Mouse (Mus musculus) embryonic facial prominence, embryonic 14.5 days (tissue): Measurements from ENCODE around the gene Herc6. TPM values are rescaled to one million over a fixed set of nuclear protein-coding genes. Genes with fewer than 3 reads are reported as not detected.

Experiments used
- ATAC-seq: fragments of 200-750 bp; cut with Nextera tagmentation; 2 replicates; pipeline ENCODE4 v1.8.0; 2017; ENCODE audit warnings: low read depth, moderate number of reproducible peaks, moderate TSS enrichment
- DNase-seq: peaks from one replicate; pipeline ENCODE4 v3.0.0-alpha.2; 2015; ENCODE audit warnings: low spot score
- H3K27ac ChIP-seq: fragments of 300-500 bp; sonication (generic); replicated peaks from 2 replicates; pipeline ENCODE4 v1.5.1; 2014; ENCODE audit warnings: low read depth, mild to moderate bottlenecking, low read length, moderate library complexity
- H3K27me3 ChIP-seq: fragments of 300-500 bp; sonication (generic); replicated peaks from 2 replicates; pipeline ENCODE4 v1.6.1; 2014; ENCODE audit warnings: low read length; ENCODE audit not compliant: control insufficient read depth, insufficient read depth
- H3K36me3 ChIP-seq: fragments of 300-500 bp; sonication (generic); 2 replicates; pipeline ENCODE4 v1.6.1; 2014; ENCODE audit warnings: low read length, mixed read lengths; ENCODE audit not compliant: control insufficient read depth, insufficient read depth
- H3K4me1 ChIP-seq: fragments of 300-500 bp; sonication (generic); 2 replicates; pipeline ENCODE4 v1.6.1; 2014; ENCODE audit warnings: antibody characterized with exemption, low read length; ENCODE audit not compliant: control insufficient read depth, insufficient read depth
- H3K4me2 ChIP-seq: fragments of 300-500 bp; sonication (generic); 2 replicates; pipeline ENCODE4 v1.6.1; 2014; ENCODE audit warnings: low read depth, mild to moderate bottlenecking, low read length, moderate library complexity, mixed read lengths
- H3K4me3 ChIP-seq: fragments of 300-500 bp; sonication (generic); 2 replicates; pipeline ENCODE4 v1.5.1; 2014; ENCODE audit warnings: low read depth, mild to moderate bottlenecking, low read length
- H3K9ac ChIP-seq: fragments of 300-500 bp; sonication (generic); 2 replicates; pipeline ENCODE4 v1.6.1; 2014; ENCODE audit warnings: low read depth, mild to moderate bottlenecking, low read length, moderate library complexity, mixed read lengths
- H3K9me3 ChIP-seq: fragments of 300-500 bp; sonication (generic); 2 replicates; pipeline ENCODE4 v1.6.1; 2016; ENCODE audit warnings: low read length; ENCODE audit not compliant: control insufficient read depth
- WGBS: fragments of 180-500 bp; shearing (Covaris S2); extraction: QIAGEN DNeasy Blood & Tissue Kit; methylation state at CpG from one replicate; pipeline ENCODE4 v1.1.7; 2014; 5-methylcytosine and 5-hydroxymethylcytosine counted together
- polyA plus RNA-seq: library from polyadenylated mRNA; unstranded; fragments of >200 nt; fragmentation: Nextera tagmentation; extraction: Ambion mirVana; gene quantifications from 2 replicates; pipeline ENCODE4 v1.2.1, GENCODE M21; 2014

Herc6 gene
- polyA plus RNA-seq, 1 experiment from 2014 or later: 2.4 TPM

- Histone ChIP-seq H3K4me1 (peaks cover 4% of the 10 kb centered on the region; the same call in 1 of the 2 replicates), H3K27me3 (no peaks in the 10 kb centered on the region), H3K4me3 (peak overlapping the region; percentile 76), H3K27ac (no peak overlapping the region), H3K9me3 (no peaks in the 10 kb centered on the region), H3K4me2 (peak overlapping the region; percentile 60), H3K9ac (peak overlapping the region; percentile 88), H3K36me3 (no peaks in the 10 kb centered on the region)
- DNase-seq: no peak
- WGBS: 56% methylated on average over 4 of the region's 4 CpGs
- no peak for ATAC-seq
Observed at GRCm38 (mm10) chr6:57701686-57702085, 120.9 kb downstream of the Herc6 start.

DNA sequence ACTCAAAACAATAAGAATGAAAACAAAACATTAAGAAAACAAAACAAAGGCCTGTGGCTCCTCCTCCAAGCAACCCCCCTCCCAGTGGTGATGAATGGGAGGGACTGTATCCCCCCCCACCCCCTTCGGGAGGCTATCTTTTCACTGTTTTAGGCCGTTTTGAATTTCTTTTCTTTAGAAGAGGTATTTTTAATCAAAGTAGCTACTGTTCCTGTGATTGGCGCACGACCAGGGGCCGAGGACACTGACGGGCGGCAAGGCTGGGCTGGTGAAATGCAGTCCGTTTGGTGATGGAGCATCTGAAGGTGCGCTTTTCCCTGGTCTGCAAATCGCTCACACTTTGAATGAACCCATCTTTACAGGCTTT lies 121.6 kb downstream of the Herc6 start, which contains the start of gene Lancl2:
Gene Lancl2, plus strand, starts transcription at position 165 of the 367 bp plus-strand sequence.
- H3K36me3 ChIP-seq: no peaks in the 10 kb centered on the region
- WGBS: 0% methylated on average over 10 of the region's 10 CpGs
- peaks cover 4% of the 10 kb centered on the region; the same call in 1 of the 2 replicates for H3K4me1 ChIP-seq
- no peaks in the 10 kb centered on the region for H3K27me3 ChIP-seq
- DNase-seq (peak; percentile 27), ATAC-seq (peak; percentile 1)
- peak within 1 kb of the TSS; percentile 76 for H3K4me3 ChIP-seq
- H3K4me2 ChIP-seq: peak within 1 kb of the TSS; percentile 60
- peak within 1 kb of the TSS; percentile 88 for H3K9ac ChIP-seq
- H3K27ac ChIP-seq: peak within 1 kb of the TSS; percentile 98
- H3K9me3 ChIP-seq: no peaks in the 10 kb centered on the region

DNA sequence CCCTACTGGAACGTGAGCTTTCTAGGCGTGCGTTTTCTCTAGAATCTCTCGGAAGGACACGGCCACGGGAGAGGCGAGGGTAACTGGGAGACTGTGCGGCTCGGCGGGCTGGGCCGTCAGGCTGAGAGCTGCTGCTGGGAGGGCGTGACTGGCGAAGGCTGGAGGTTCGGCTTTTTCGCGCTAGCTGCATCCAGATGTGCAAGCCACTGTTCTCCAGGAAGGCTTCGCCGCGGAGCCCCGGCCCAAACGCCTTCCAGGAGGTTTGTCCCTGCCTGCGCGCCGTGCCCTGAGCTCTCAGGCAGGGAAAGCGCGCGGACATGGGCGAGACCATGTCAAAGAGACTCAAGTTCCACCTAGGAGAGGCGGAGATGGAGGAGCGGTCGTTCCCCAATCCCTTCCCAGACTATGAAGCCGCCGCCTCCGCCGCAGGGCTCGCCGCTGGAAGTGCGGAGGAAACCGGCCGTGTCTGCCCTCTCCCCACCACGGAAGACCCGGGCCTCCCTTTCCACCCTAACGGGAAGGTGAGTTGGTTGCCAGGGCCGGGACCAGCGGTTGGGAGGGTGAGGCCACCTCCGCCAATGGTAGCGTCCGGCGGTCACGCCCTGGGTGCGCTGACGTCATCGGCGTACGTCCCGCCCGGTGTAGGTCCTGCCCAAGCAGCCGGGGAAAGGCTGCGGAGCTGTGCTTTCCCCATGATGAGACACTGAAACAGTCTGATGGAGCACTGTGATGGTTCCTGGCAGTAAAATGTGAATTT lies 122.1 kb downstream of the Herc6 start:
- WGBS: under 1% methylated on average over 51 of the region's 59 CpGs
- ATAC-seq (peak; percentile 99), DNase-seq (peak; percentile 97)
- Histone ChIP-seq H3K9ac (peak overlapping the region; percentile 88), H3K27me3 (no peaks in the 10 kb centered on the region), H3K9me3 (no peaks in the 10 kb centered on the region), H3K4me1 (peaks cover 4% of the 10 kb centered on the region; the same call in 1 of the 2 replicates), H3K36me3 (no peaks in the 10 kb centered on the region), H3K4me2 (peak overlapping the region; percentile 60), H3K27ac (peak overlapping the region; percentile 98), H3K4me3 (peak overlapping the region; percentile 76)

- Histone ChIP-seq H3K4me3 (peak overlapping the region; percentile 76), H3K27me3 (no peaks in the 10 kb centered on the region), H3K9me3 (no peaks in the 10 kb centered on the region), H3K4me2 (peak overlapping the region; percentile 60), H3K9ac (peak overlapping the region; percentile 88), H3K4me1 (peaks cover 4% of the 10 kb centered on the region; the same call in 1 of the 2 replicates), H3K27ac (peak overlapping the region; percentile 98), H3K36me3 (no peaks in the 10 kb centered on the region)
- 17% methylated on average over 2 of the region's 2 CpGs for WGBS
- DNase-seq (peak; percentile 28), ATAC-seq (0 out of 2 replicates have a peak, but pooled peaks have one; percentile 12)
Observed at GRCm38 (mm10) chr6:57703703-57704102, 122.9 kb downstream of the Herc6 start.

- Histone ChIP-seq H3K4me3 (no peak overlapping the region), H3K4me2 (no peak overlapping the region), H3K27me3 (no peaks in the 10 kb centered on the region), H3K4me1 (peaks cover 3% of the 10 kb centered on the region; the same call in 1 of the 2 replicates), H3K36me3 (no peaks in the 10 kb centered on the region), H3K9ac (no peak overlapping the region), H3K27ac (no peak overlapping the region), H3K9me3 (no peaks in the 10 kb centered on the region)
- ATAC-seq (no peak), DNase-seq (no peak)
- WGBS: 91% methylated on average over 1 of the region's 1 CpGs
Observed at GRCm38 (mm10) chr6:57706721-57707120, 125.9 kb downstream of the Herc6 start.

DNA sequence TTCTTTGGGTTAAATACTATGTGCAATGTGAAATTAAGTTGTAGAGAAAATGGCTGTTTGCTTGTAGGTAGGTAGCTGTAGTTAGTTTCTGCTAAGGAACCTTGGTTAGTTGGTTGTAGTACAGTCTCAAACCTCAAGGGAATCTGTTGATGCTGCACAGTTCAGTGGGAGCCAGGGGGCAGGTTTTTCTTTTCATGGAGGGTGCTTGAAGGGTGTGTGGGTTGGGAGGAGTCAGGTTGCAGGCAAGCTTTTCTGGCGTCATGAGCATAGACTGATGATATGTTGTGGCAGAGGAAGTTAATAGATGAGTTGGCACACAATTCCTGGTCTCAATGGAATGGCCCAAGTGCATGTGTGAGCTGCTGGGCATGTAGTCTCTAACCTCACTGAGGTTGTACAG lies 130.9 kb downstream of the Herc6 start:
- Histone ChIP-seq H3K4me2 (no peak overlapping the region), H3K36me3 (0 out of 2 replicates have a peak, but pooled peaks cover 8% of the 10 kb centered on the region), H3K9ac (no peak overlapping the region), H3K4me1 (no peaks in the 10 kb centered on the region), H3K9me3 (no peaks in the 10 kb centered on the region), H3K27me3 (no peaks in the 10 kb centered on the region), H3K27ac (no peak overlapping the region), H3K4me3 (no peak overlapping the region)
- ATAC-seq (0 out of 2 replicates have a peak, but pooled peaks have one; percentile 30), DNase-seq (no peak)
- WGBS: 14% methylated on average over 1 of the region's 1 CpGs

Other genes with a start within 250 kb of the Herc6 start
- not detected in 2 replicates for gene Vmn1r17, start 217.3 kb upstream of the Herc6 start, polyA plus RNA-seq
- gene Vmn1r18, start 185.2 kb upstream of the Herc6 start, polyA plus RNA-seq: not detected in 2 replicates
- not detected in 2 replicates for gene Vmn1r19, start 177.2 kb upstream of the Herc6 start, polyA plus RNA-seq
- not detected in 2 replicates for gene Vmn1r20, start 152.1 kb upstream of the Herc6 start, polyA plus RNA-seq
- 3.0 and 3.5 TPM in 2 replicates for gene Ppm1k, start 45.5 kb upstream of the Herc6 start, polyA plus RNA-seq
- gene Pyurf, start 111.1 kb downstream of the Herc6 start, polyA plus RNA-seq: 13.1 and 14.3 TPM in 2 replicates
- 24.7 and 25.6 TPM in 2 replicates for gene Lancl2, start 121.5 kb downstream of the Herc6 start, polyA plus RNA-seq
- 25.2 and 26.6 TPM in 2 replicates for gene Vopp1, start 244.2 kb downstream of the Herc6 start, polyA plus RNA-seq